ENCODE assay signal across 9 mouse cellular contexts in the genomic region with DNA sequence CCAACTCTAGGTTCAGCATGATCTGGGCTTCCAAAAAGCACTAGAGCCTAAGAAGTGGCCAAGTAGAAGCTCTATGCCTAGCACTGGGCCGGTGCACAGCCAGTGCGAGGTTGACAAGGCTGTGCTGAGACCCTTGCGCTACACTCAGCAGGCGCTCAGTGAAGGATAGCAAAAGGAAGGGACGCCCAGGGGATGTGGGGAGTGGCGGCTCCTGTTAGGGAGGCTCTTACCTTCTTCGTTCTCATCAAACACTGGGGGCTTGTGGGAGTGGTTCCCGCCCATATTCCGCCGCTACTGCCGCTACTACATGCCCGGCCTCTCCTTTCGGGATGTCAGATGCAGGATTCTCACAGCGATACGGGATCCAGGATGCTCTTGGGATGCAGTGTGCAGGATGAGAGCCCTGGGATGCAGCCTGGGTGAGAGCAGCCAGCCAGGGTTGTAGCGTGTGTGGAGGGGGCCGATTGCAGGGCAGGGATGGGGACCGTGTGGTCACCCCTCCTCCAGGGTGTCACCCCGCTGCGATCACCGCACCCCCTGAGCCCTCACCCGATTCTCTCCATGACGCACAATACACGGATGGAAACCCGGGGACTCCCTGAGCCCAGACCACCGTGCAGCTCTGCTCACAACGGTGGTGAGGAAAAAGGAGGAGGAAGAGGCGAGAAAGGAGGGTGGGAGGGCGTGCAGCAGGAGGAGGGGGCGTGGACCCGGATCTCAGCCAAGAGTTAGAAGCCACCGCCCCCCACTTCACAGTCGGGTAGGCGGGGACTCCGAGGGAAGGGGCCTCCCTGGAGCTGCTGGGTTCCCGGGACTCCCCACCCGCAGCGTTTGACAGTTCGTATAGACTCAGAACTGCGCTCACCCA. TPM values are rescaled to one million over a fixed set of nuclear protein-coding genes. Genes with fewer than 3 reads are reported as not detected.
DNase-seq lines count a peak whose midpoint lies in the region; ATAC-seq and TF ChIP-seq lines count a peak whose summit lies in the region.
"Had no signal": no experiment of that assay in that cellular context is flagged by ENCODE, and none has a peak within 500 bp of the region (broad histone marks: within the 10 kb centered on the region; RNA-seq: fewer than 3 reads in every experiment).

A gene (minus strand): TSS at position 667 of the 868 bp plus-strand sequence.

- TF ChIP-seq CTCF in heart, adult 2 months (IDR thresholded peaks at IDR 0.05): no peak
- no peak for TF ChIP-seq CTCF in heart, postnatal 0 days (IDR thresholded peaks at IDR 0.05; ENCODE audit: low read depth)

- no peaks in the 10 kb centered on the region for H3K79me2 ChIP-seq in heart, adult 2 months (replicated peaks; ENCODE audit: control insufficient read depth, insufficient read depth, low read length)

- no peak for TF ChIP-seq EP300 in heart, adult 2 months (IDR thresholded peaks at IDR 0.05; ENCODE audit: insufficient read depth, low read depth, low read length)
- TF ChIP-seq EP300 in heart, postnatal 0 days (IDR thresholded peaks at IDR 0.05; ENCODE audit: low read depth): no peak

- intact Hi-C loops in heart, adult 2 months (cut with DNase I): loop anchor here (1.0 kb wide), 2 partner anchors 254 to 418 kb away; no protein-coding TSS in a partner anchor
- intact Hi-C loops in heart, postnatal 25 days (cut with DNase I): loop anchor here (1.0 kb wide), 1 partner anchor 418 kb away; no protein-coding TSS in a partner anchor

- peak within 1 kb of the TSS; percentile 19; the same call in 1 of the 2 replicates for H3K4me3 ChIP-seq in heart, adult 2 months
- peak within 1 kb of the TSS; percentile 64 for H3K4me3 ChIP-seq in embryonic facial prominence, embryonic 10.5 days
- H3K4me3 ChIP-seq in heart, postnatal 0 days (ENCODE audit: low read depth, low read length): peak within 1 kb of the TSS; percentile 39
- H3K4me3 ChIP-seq in midbrain, embryonic 10.5 days: peak within 1 kb of the TSS; percentile 62

- no peaks in the 10 kb centered on the region for H3K4me1 ChIP-seq in heart, adult 2 months (ENCODE audit: control insufficient read depth, insufficient read depth, low read length)
- H3K4me1 ChIP-seq in embryonic facial prominence, embryonic 10.5 days: peaks cover 26% of the 10 kb centered on the region
- H3K4me1 ChIP-seq in heart, postnatal 0 days (ENCODE audit: control insufficient read depth, insufficient read depth): no peaks in the 10 kb centered on the region
- H3K4me1 ChIP-seq in midbrain, embryonic 10.5 days: peaks cover 15% of the 10 kb centered on the region

- no peaks in the 10 kb centered on the region for H3K36me3 ChIP-seq in heart, adult 2 months (ENCODE audit: control insufficient read depth, insufficient read depth, low read length)
- no peaks in the 10 kb centered on the region for H3K36me3 ChIP-seq in embryonic facial prominence, embryonic 10.5 days (replicated peaks)
- H3K36me3 ChIP-seq in heart, postnatal 0 days (replicated peaks; ENCODE audit: control insufficient read depth, insufficient read depth, low read length): no peaks in the 10 kb centered on the region
- no peaks in the 10 kb centered on the region for H3K36me3 ChIP-seq in midbrain, embryonic 10.5 days

- WGBS in heart, adult 2 months: 4% methylated on average over 40 of the region's 40 CpGs
- under 1% methylated on average over 40 of the region's 40 CpGs for WGBS in embryonic facial prominence, embryonic 10.5 days
- WGBS in heart, postnatal 0 days: 1% methylated on average over 40 of the region's 40 CpGs
- 1% methylated on average over 40 of the region's 40 CpGs for WGBS in midbrain, embryonic 10.5 days

- H3K27me3 ChIP-seq in heart, adult 2 months (ENCODE audit: control insufficient read depth, insufficient read depth, low read length): peaks cover 3% of the 10 kb centered on the region; the same call in 1 of the 2 replicates
- peaks cover 55% of the 10 kb centered on the region for H3K27me3 ChIP-seq in embryonic facial prominence, embryonic 10.5 days (replicated peaks; ENCODE audit: low read depth, poor library complexity, severe bottlenecking)
- peaks cover 33% of the 10 kb centered on the region for H3K27me3 ChIP-seq in heart, postnatal 0 days (ENCODE audit: control insufficient read depth, insufficient read depth, low read length)
- peaks cover 38% of the 10 kb centered on the region for H3K27me3 ChIP-seq in midbrain, embryonic 10.5 days (ENCODE audit: low read depth, poor library complexity, severe bottlenecking)

- no peak for TF ChIP-seq POLR2A in heart, adult 2 months (IDR thresholded peaks at IDR 0.05; ENCODE audit: insufficient read depth, low read depth, low read length)

- H3K9ac ChIP-seq in heart, adult 2 months (ENCODE audit: low read depth, low read length): no peak within 1 kb of the TSS
- no peak within 1 kb of the TSS for H3K9ac ChIP-seq in heart, postnatal 0 days (replicated peaks; ENCODE audit: low read depth, low read length)

- peak within 1 kb of the TSS; percentile 60 for H3K4me2 ChIP-seq in heart, postnatal 0 days (ENCODE audit: low read depth, low read length)

- H3K9me3 ChIP-seq in embryonic facial prominence, embryonic 10.5 days: no peaks in the 10 kb centered on the region
- H3K9me3 ChIP-seq in heart, postnatal 0 days (replicated peaks; ENCODE audit: control insufficient read depth, low read length): no peaks in the 10 kb centered on the region
- H3K9me3 ChIP-seq in midbrain, embryonic 10.5 days (replicated peaks): no peaks in the 10 kb centered on the region

- peak; percentile 24; the same call in 1 of the 2 replicates for ATAC-seq in heart, postnatal 0 days (ENCODE audit: insufficient read depth, low read depth)

- DNase-seq in heart, adult 2 months: peak; percentile 20 to 25
- no peak for DNase-seq in heart, postnatal 25 days (ENCODE audit: low spot score)
- DNase-seq in embryonic facial prominence, embryonic 10.5 days (ENCODE audit: low spot score): peak; percentile 80
- DNase-seq in heart, postnatal 0 days (ENCODE audit: low spot score): peak; percentile 38
- peak; percentile 64 to 73 for DNase-seq in kidney, postnatal 4 days
- DNase-seq in midbrain, embryonic 10.5 days (ENCODE audit: low spot score): peak; percentile 67
- no peak for DNase-seq in urinary bladder, postnatal 36 days (ENCODE audit: low spot score in 2 of 2)
- no peak for DNase-seq in adrenal gland, adult 8-10 months

- no peak within 1 kb of the TSS for H3K27ac ChIP-seq in heart, adult 2 months
- H3K27ac ChIP-seq in embryonic facial prominence, embryonic 10.5 days (replicated peaks): no peak within 1 kb of the TSS; the same call in 1 of the 2 replicates
- no peak within 1 kb of the TSS for H3K27ac ChIP-seq in heart, postnatal 0 days (ENCODE audit: low read depth)
- H3K27ac ChIP-seq in midbrain, embryonic 10.5 days (replicated peaks): peak within 1 kb of the TSS; percentile 50

RNA-seq across cellular contexts. Expression of the gene that starts here (rescaled TPM):
- total RNA-seq in heart, adult 2 months (2021): under 1 TPM; 0.29 to 0.45 TPM
- polyA plus RNA-seq in heart, adult 2 months (2012; rRNA removed): 0.88 and 1.1 TPM in 2 replicates
- total RNA-seq in heart, postnatal 25 days (2021): under 1 TPM; 0.22 to 0.29 TPM
- polyA plus RNA-seq in embryonic facial prominence, embryonic 10.5 days (2016; fragmentation: Nextera tagmentation; extraction: Ambion mirVana): 0.57 and 0.62 TPM in 2 replicates
- 0.08 and 0.27 TPM in 2 replicates for total RNA-seq in heart, postnatal 0 days (2014; rRNA removed; ENCODE audit: low replicate concordance)
- 0.36 and 0.44 TPM in 2 replicates for polyA plus RNA-seq in heart, postnatal 0 days (2015; fragmentation: Nextera tagmentation; extraction: Ambion mirVana)
- polyA plus RNA-seq in midbrain, embryonic 10.5 days (2016; fragmentation: Nextera tagmentation; extraction: Ambion mirVana): 0.99 and 2.1 TPM in 2 replicates
- total RNA-seq in adrenal gland, adult 8-10 months (2022): 1 to 10 TPM in 1 of 4 experiments, under 1 TPM in 3; 0.41 to 1.4 (median 0.84) TPM
- total RNA-seq: liver, adult 2 months had no signal
- polyA plus RNA-seq: liver, adult 2 months had no signal

Comparison
In these comparisons a context has a peak if more than half of its experiments do, and no peak if none do; other contexts are left out.
1. DNase-seq: peak in heart, adult 2 months (2 of 2), kidney, postnatal 4 days (2 of 2) and midbrain, embryonic 10.5 days (single experiment); none in heart, postnatal 25 days (single experiment), urinary bladder, postnatal 36 days (0 of 2) and adrenal gland, adult 8-10 months (single experiment).
2. Peak in DNase-seq and H3K4me3 ChIP-seq in embryonic facial prominence, embryonic 10.5 days; RNA of the gene not detected or under 1 TPM.
3. Peak in DNase-seq, ATAC-seq, H3K4me3 ChIP-seq and H3K4me2 ChIP-seq in heart, postnatal 0 days; RNA of the gene not detected or under 1 TPM.
4. Peak in every context shown above with its lines, with median percentiles within 50 percentile points of each other: H3K4me3 ChIP-seq.